Mouse (Mus musculus) myocyte (in vitro differentiated cells): ENCODE data around the gene Acpp. TPM values are rescaled to one million over a fixed set of nuclear protein-coding genes. Genes with fewer than 3 reads are reported as not detected.
A peak's percentile ranks its signal among the peaks of the same experiment; 100 is the strongest.

Experiments
- H3K27me3 ChIP-seq: one replicate; pipeline ENCODE4 v1.6.1; 2011; ENCODE audit not compliant: control insufficient read depth, insufficient read depth, insufficient read length
- H3K36me3 ChIP-seq: one replicate; pipeline ENCODE4 v1.6.1; 2011; ENCODE audit not compliant: control insufficient read depth, insufficient read depth
- H3K4me2 ChIP-seq: one replicate; pipeline ENCODE4 v1.6.1; 2011; ENCODE audit warnings: low read depth, control low read depth
- H3K4me3 ChIP-seq: one replicate; pipeline ENCODE4 v1.5.1; 2011; ENCODE audit warnings: mild to moderate bottlenecking, control low read depth, moderate library complexity
- H3K79me2 ChIP-seq: one replicate; pipeline ENCODE4 v1.6.1; 2011; ENCODE audit not compliant: control insufficient read depth, insufficient read depth
- H3ac ChIP-seq: one replicate; pipeline ENCODE4 v1.6.1; 2011; ENCODE audit not compliant: control insufficient read depth, insufficient read length
- CEBPB ChIP-seq: IDR thresholded peaks from 2 replicates; pipeline ENCODE4 v1.6.1; 2011; ENCODE audit warnings: mild to moderate bottlenecking, moderate library complexity; ENCODE audit not compliant: poor library complexity, insufficient read depth, severe bottlenecking
- E2F4 ChIP-seq: IDR thresholded peaks from one replicate; pipeline ENCODE4 v1.6.1; 2011; ENCODE audit warnings: mild to moderate bottlenecking, control low read depth, moderate library complexity; ENCODE audit not compliant: insufficient read depth
- MAX ChIP-seq: IDR thresholded peaks from one replicate; pipeline ENCODE4 v1.6.1; 2011; ENCODE audit warnings: low read depth, mild to moderate bottlenecking, control low read depth
- MYOD1 ChIP-seq, 3 experiments: IDR thresholded peaks; one replicate each; pipeline ENCODE4 v1.6.1; 2011; ENCODE audit warnings: control low read depth in 2 of 3, low read depth in 2 of 3, mild to moderate bottlenecking in 2 of 3, moderate library complexity in 1 of 3; ENCODE audit not compliant: insufficient read length in 2 of 3, control insufficient read depth in 1 of 3
- MYOG ChIP-seq, 3 experiments: IDR thresholded peaks; one replicate each; pipeline ENCODE4 v1.6.1; 2011; ENCODE audit warnings: control low read depth in 2 of 3, low read depth in 2 of 3, mild to moderate bottlenecking in 2 of 3; ENCODE audit not compliant: insufficient read length in 2 of 3, control insufficient read depth in 1 of 3, insufficient read depth in 1 of 3
- POLR2A ChIP-seq: IDR thresholded peaks from one replicate; pipeline ENCODE4 v1.6.1; 2011; ENCODE audit warnings: low read depth, mild to moderate bottlenecking, control low read depth, moderate library complexity; ENCODE audit not compliant: insufficient read length
- POLR2AphosphoS2 ChIP-seq: IDR thresholded peaks from one replicate; pipeline ENCODE4 v1.6.1; 2011; ENCODE audit warnings: low read depth, control low read depth; ENCODE audit not compliant: insufficient read length
- REST ChIP-seq: IDR thresholded peaks from one replicate; pipeline ENCODE4 v1.6.1; 2011; ENCODE audit warnings: mild to moderate bottlenecking, control low read depth, moderate library complexity; ENCODE audit not compliant: insufficient read depth, insufficient read length
- SRF ChIP-seq: IDR thresholded peaks from one replicate; pipeline ENCODE4 v1.6.1; 2011; ENCODE audit warnings: low read depth; ENCODE audit not compliant: control insufficient read depth, insufficient read length
- TCF12 ChIP-seq: IDR thresholded peaks from one replicate; pipeline ENCODE4 v1.6.1; 2011; ENCODE audit warnings: mild to moderate bottlenecking, control low read depth; ENCODE audit not compliant: poor library complexity, insufficient read depth, severe bottlenecking
- TCF3 ChIP-seq: IDR thresholded peaks from one replicate; pipeline ENCODE4 v1.6.1; 2011; ENCODE audit warnings: low read depth, control low read depth; ENCODE audit not compliant: insufficient read length
- USF1 ChIP-seq: IDR thresholded peaks from one replicate; pipeline ENCODE4 v1.6.1; 2011; ENCODE audit warnings: low read depth, mild to moderate bottlenecking, control low read depth, moderate library complexity
- polyA plus RNA-seq: library from polyadenylated mRNA; unstranded; fragments of >200 nt; fragmentation: generic; extraction: Trizol; gene quantifications from one replicate; pipeline ENCODE4 v1.2.1, GENCODE M21; 2012; ENCODE audit warnings: missing spikeins

The Acpp gene
- polyA plus RNA-seq, 1 experiment: 0.35 TPM

- peaks cover 70% of the 10 kb centered on the region for H3K79me2 ChIP-seq
- H3K4me3 ChIP-seq: no peak overlapping the region
- peak overlapping the region; percentile 79 for H3K4me2 ChIP-seq
- no peaks in the 10 kb centered on the region for H3K27me3 ChIP-seq
- TF ChIP-seq MYOD1 (IDR thresholded peaks at IDR 0.05; ENCODE audit: control insufficient read depth in 1 of 3, insufficient read length in 2 of 3, low read depth in 2 of 3) (no peak), REST (no peak), TCF3 (no peak), MYOG (IDR thresholded peaks at IDR 0.05; ENCODE audit: control insufficient read depth in 1 of 3, insufficient read depth in 1 of 3, insufficient read length in 2 of 3, low read depth in 2 of 3) (no peak), CEBPB (no peak), POLR2AphosphoS2 (no peak), TCF12 (no peak), MAX (no peak), USF1 (no peak), E2F4 (no peak), POLR2A (no peak)
- H3K36me3 ChIP-seq: peaks cover 4% of the 10 kb centered on the region
- H3ac ChIP-seq: no peak overlapping the region
These were observed 77.2 kb downstream of the Acpp start for GRCm38 (mm10) chr9:104260306-104260705.

GRCm38 (mm10) chr9:104256085-104256484, 81.5 kb downstream of the Acpp start:
- Histone ChIP-seq H3K4me2 (no peak overlapping the region), H3K36me3 (peaks cover 4% of the 10 kb centered on the region), H3K27me3 (no peaks in the 10 kb centered on the region), H3K79me2 (peaks cover 100% of the 10 kb centered on the region), H3ac (no peak overlapping the region), H3K4me3 (no peak overlapping the region)
- TF ChIP-seq TCF12: no peak
- no peak for TF ChIP-seq MYOG (IDR thresholded peaks at IDR 0.05; ENCODE audit: control insufficient read depth in 1 of 3, insufficient read depth in 1 of 3, insufficient read length in 2 of 3, low read depth in 2 of 3)
- no peak for TF ChIP-seq CEBPB
- no peak for TF ChIP-seq SRF
- no peak for TF ChIP-seq USF1
- TF ChIP-seq POLR2A: no peak
- no peak for TF ChIP-seq POLR2AphosphoS2
- TF ChIP-seq E2F4: no peak
- no peak for TF ChIP-seq REST
- no peak for TF ChIP-seq MYOD1 (IDR thresholded peaks at IDR 0.05; ENCODE audit: control insufficient read depth in 1 of 3, insufficient read length in 2 of 3, low read depth in 2 of 3)
- no peak for TF ChIP-seq MAX
- no peak for TF ChIP-seq TCF3

- H3K4me2 ChIP-seq: no peak overlapping the region
- H3K27me3 ChIP-seq: no peaks in the 10 kb centered on the region
- TF ChIP-seq SRF (no peak), MYOD1 (IDR thresholded peaks at IDR 0.05; ENCODE audit: control insufficient read depth in 1 of 3, insufficient read length in 2 of 3, low read depth in 2 of 3) (peak in 2 of 3 experiments; percentile 15 to 81), MYOG (IDR thresholded peaks at IDR 0.05; ENCODE audit: control insufficient read depth in 1 of 3, insufficient read depth in 1 of 3, insufficient read length in 2 of 3, low read depth in 2 of 3) (peak in 1 of 3 experiments; percentile 11), CEBPB (no peak), USF1 (no peak), E2F4 (no peak), TCF3 (no peak), MAX (no peak), REST (no peak), TCF12 (no peak), POLR2A (no peak)
- H3K79me2 ChIP-seq: peaks cover 100% of the 10 kb centered on the region
- H3ac ChIP-seq: no peak overlapping the region
- peaks cover 3% of the 10 kb centered on the region for H3K36me3 ChIP-seq
- H3K4me3 ChIP-seq: no peak overlapping the region
These were observed 83.0 kb downstream of the Acpp start for GRCm38 (mm10) chr9:104254408-104255180.

- H3K4me2 ChIP-seq: no peak overlapping the region
- peaks cover 100% of the 10 kb centered on the region for H3K79me2 ChIP-seq
- TF ChIP-seq USF1 (no peak), SRF (no peak), MYOD1 (IDR thresholded peaks at IDR 0.05; ENCODE audit: control insufficient read depth in 1 of 3, insufficient read length in 2 of 3, low read depth in 2 of 3) (no peak), MAX (no peak), CEBPB (no peak), MYOG (IDR thresholded peaks at IDR 0.05; ENCODE audit: control insufficient read depth in 1 of 3, insufficient read depth in 1 of 3, insufficient read length in 2 of 3, low read depth in 2 of 3) (no peak), TCF12 (no peak), POLR2AphosphoS2 (no peak), TCF3 (no peak), POLR2A (no peak), E2F4 (no peak), REST (no peak)
- no peak overlapping the region for H3ac ChIP-seq
- H3K4me3 ChIP-seq: no peak overlapping the region
- no peaks in the 10 kb centered on the region for H3K27me3 ChIP-seq
- no peaks in the 10 kb centered on the region for H3K36me3 ChIP-seq
These were observed 84.9 kb downstream of the Acpp start for GRCm38 (mm10) chr9:104252637-104253036.
